Mouse (Mus musculus): ENCODE results near the gene Flnb. TPM values are rescaled to one million over a fixed set of nuclear protein-coding genes. Genes with fewer than 3 reads are reported as not detected.

The Flnb gene
- polyA plus RNA-seq, 1 experiment from 2014 or later, result 19.8 TPM

- Histone ChIP-seq H3K36me3 (no peaks in the 10 kb centered on the region), H3K27ac (no peak overlapping the region), H3K27me3 (ENCODE audit: insufficient read depth, poor library complexity, severe bottlenecking) (no peaks in the 10 kb centered on the region), H3K4me3 (no peak overlapping the region), H3K4me1 (replicated peaks) (peaks cover 28% of the 10 kb centered on the region), H3K9me3 (no peaks in the 10 kb centered on the region)
- 84% methylated on average over 10 of the region's 10 CpGs for WGBS
- no peak for DNase-seq (ENCODE audit: low spot score)
These were observed 38.6 kb downstream of the Flnb start for GRCm38 (mm10) chr14:7856348-7856747.

GRCm38 (mm10) chr14:7857835-7858234 is 40.1 kb downstream of the Flnb start:
- no peak overlapping the region for H3K27ac ChIP-seq
- 90% methylated on average over 3 of the region's 3 CpGs for WGBS
- H3K4me3 ChIP-seq, result no peak overlapping the region
- no peaks in the 10 kb centered on the region for H3K9me3 ChIP-seq
- no peaks in the 10 kb centered on the region for H3K27me3 ChIP-seq (ENCODE audit: insufficient read depth, poor library complexity, severe bottlenecking)
- no peak for DNase-seq (ENCODE audit: low spot score)
- H3K36me3 ChIP-seq, result no peaks in the 10 kb centered on the region
- peaks cover 22% of the 10 kb centered on the region for H3K4me1 ChIP-seq (replicated peaks)

- Histone ChIP-seq H3K27me3 (ENCODE audit: insufficient read depth, poor library complexity, severe bottlenecking) (no peaks in the 10 kb centered on the region), H3K9me3 (no peaks in the 10 kb centered on the region), H3K27ac (no peak overlapping the region), H3K36me3 (no peaks in the 10 kb centered on the region), H3K4me3 (no peak overlapping the region), H3K4me1 (replicated peaks) (peaks cover 20% of the 10 kb centered on the region)
- 70% methylated on average over 4 of the region's 4 CpGs for WGBS
- no peak for DNase-seq (ENCODE audit: low spot score)
These were observed 40.7 kb downstream of the Flnb start for GRCm38 (mm10) chr14:7858430-7858829.

GRCm38 (mm10) chr14:7860525-7861154 is 42.9 kb downstream of the Flnb start:
- WGBS, result 94% methylated on average over 8 of the region's 8 CpGs
- Histone ChIP-seq H3K9me3 (no peaks in the 10 kb centered on the region), H3K27me3 (ENCODE audit: insufficient read depth, poor library complexity, severe bottlenecking) (no peaks in the 10 kb centered on the region), H3K27ac (no peak overlapping the region), H3K4me1 (replicated peaks) (0 out of 2 replicates have a peak, but pooled peaks cover 8% of the 10 kb centered on the region), H3K36me3 (no peaks in the 10 kb centered on the region), H3K4me3 (no peak overlapping the region)
- no peak for DNase-seq (ENCODE audit: low spot score)

GRCm38 (mm10) chr14:7861275-7861674 is 43.5 kb downstream of the Flnb start:
- 93% methylated on average over 1 of the region's 1 CpGs for WGBS

GRCm38 (mm10) chr14:7862226-7862625 is 44.5 kb downstream of the Flnb start:
- Histone ChIP-seq H3K36me3 (no peaks in the 10 kb centered on the region), H3K9me3 (no peaks in the 10 kb centered on the region), H3K27ac (no peak overlapping the region), H3K27me3 (ENCODE audit: insufficient read depth, poor library complexity, severe bottlenecking) (no peaks in the 10 kb centered on the region), H3K4me1 (replicated peaks) (0 out of 2 replicates have a peak, but pooled peaks cover 7% of the 10 kb centered on the region), H3K4me3 (no peak overlapping the region)
- 97% methylated on average over 2 of the region's 2 CpGs for WGBS
- DNase-seq (ENCODE audit: low spot score), result no peak

More at GRCm38 (mm10) chr14:7861275-7861674, 43.5 kb downstream of the Flnb start:
- no peak for DNase-seq (ENCODE audit: low spot score)
- Histone ChIP-seq H3K4me1 (replicated peaks) (0 out of 2 replicates have a peak, but pooled peaks cover 7% of the 10 kb centered on the region), H3K27ac (no peak overlapping the region), H3K27me3 (ENCODE audit: insufficient read depth, poor library complexity, severe bottlenecking) (no peaks in the 10 kb centered on the region), H3K4me3 (no peak overlapping the region), H3K36me3 (no peaks in the 10 kb centered on the region), H3K9me3 (no peaks in the 10 kb centered on the region)

- peaks cover 9% of the 10 kb centered on the region; the same call in 1 of the 2 replicates for H3K36me3 ChIP-seq
- H3K27ac ChIP-seq, result no peak overlapping the region
- no peak for DNase-seq (ENCODE audit: low spot score)
- 92% methylated on average over 5 of the region's 5 CpGs for WGBS
- no peaks in the 10 kb centered on the region for H3K9me3 ChIP-seq
- 0 out of 2 replicates have a peak, but pooled peaks cover 4% of the 10 kb centered on the region for H3K4me1 ChIP-seq (replicated peaks)
- no peaks in the 10 kb centered on the region for H3K27me3 ChIP-seq (ENCODE audit: insufficient read depth, poor library complexity, severe bottlenecking)
- no peak overlapping the region for H3K4me3 ChIP-seq
These were observed 45.4 kb downstream of the Flnb start for GRCm38 (mm10) chr14:7863199-7863598.

- no peak for DNase-seq (ENCODE audit: low spot score)
- Histone ChIP-seq H3K4me3 (no peak overlapping the region), H3K36me3 (peaks cover 9% of the 10 kb centered on the region; the same call in 1 of the 2 replicates), H3K27ac (no peak overlapping the region), H3K9me3 (no peaks in the 10 kb centered on the region), H3K27me3 (ENCODE audit: insufficient read depth, poor library complexity, severe bottlenecking) (no peaks in the 10 kb centered on the region), H3K4me1 (replicated peaks) (0 out of 2 replicates have a peak, but pooled peaks cover 4% of the 10 kb centered on the region)
- 76% methylated on average over 9 of the region's 9 CpGs for WGBS
These were observed 46.2 kb downstream of the Flnb start for GRCm38 (mm10) chr14:7863871-7864505.

GRCm38 (mm10) chr14:7864506-7864899 is 46.7 kb downstream of the Flnb start:
- peaks cover 12% of the 10 kb centered on the region for H3K36me3 ChIP-seq
- 89% methylated on average over 9 of the region's 9 CpGs for whole genome bisulfite sequencing
- no peaks in the 10 kb centered on the region for H3K9me3 ChIP-seq
- no peaks in the 10 kb centered on the region for H3K27me3 ChIP-seq (ENCODE audit: insufficient read depth, poor library complexity, severe bottlenecking)
- H3K27ac ChIP-seq, result no peak overlapping the region
- DNase-seq (ENCODE audit: low spot score), result no peak
- H3K4me3 ChIP-seq, result no peak overlapping the region
- H3K4me1 ChIP-seq (replicated peaks), result 0 out of 2 replicates have a peak, but pooled peaks cover 4% of the 10 kb centered on the region

GRCm38 (mm10) chr14:7867224-7867623 is 49.5 kb downstream of the Flnb start:
- H3K27me3 ChIP-seq (ENCODE audit: insufficient read depth, poor library complexity, severe bottlenecking), result no peaks in the 10 kb centered on the region
- no peak overlapping the region for H3K27ac ChIP-seq
- 94% methylated on average over 7 of the region's 7 CpGs for WGBS
- H3K36me3 ChIP-seq, result peaks cover 22% of the 10 kb centered on the region
- H3K9me3 ChIP-seq, result no peaks in the 10 kb centered on the region
- no peak overlapping the region for H3K4me3 ChIP-seq
- no peak for DNase-seq (ENCODE audit: low spot score)
- 0 out of 2 replicates have a peak, but pooled peaks cover 4% of the 10 kb centered on the region for H3K4me1 ChIP-seq (replicated peaks)

- H3K27ac ChIP-seq, result no peak overlapping the region
- H3K27me3 ChIP-seq (ENCODE audit: insufficient read depth, poor library complexity, severe bottlenecking), result no peaks in the 10 kb centered on the region
- 80% methylated on average over 3 of the region's 3 CpGs for WGBS
- no peak overlapping the region for H3K4me3 ChIP-seq
- H3K4me1 ChIP-seq (replicated peaks), result 0 out of 2 replicates have a peak, but pooled peaks cover 4% of the 10 kb centered on the region
- peaks cover 28% of the 10 kb centered on the region for H3K36me3 ChIP-seq
- DNase-seq (ENCODE audit: low spot score), result no peak
- no peaks in the 10 kb centered on the region for H3K9me3 ChIP-seq
These were observed 50.1 kb downstream of the Flnb start for GRCm38 (mm10) chr14:7867841-7868240.

GRCm38 (mm10) chr14:7869796-7870195 is 52.0 kb downstream of the Flnb start:
- WGBS, result 92% methylated on average over 6 of the region's 6 CpGs
- no peak for DNase-seq (ENCODE audit: low spot score)
- no peak overlapping the region for H3K4me3 ChIP-seq
- no peak overlapping the region for H3K27ac ChIP-seq
- H3K4me1 ChIP-seq (replicated peaks), result no peaks in the 10 kb centered on the region
- H3K27me3 ChIP-seq (ENCODE audit: insufficient read depth, poor library complexity, severe bottlenecking), result no peaks in the 10 kb centered on the region
- H3K36me3 ChIP-seq, result peaks cover 40% of the 10 kb centered on the region
- H3K9me3 ChIP-seq, result no peaks in the 10 kb centered on the region

GRCm38 (mm10) chr14:7873552-7873951 is 55.8 kb downstream of the Flnb start:
- WGBS, result 86% methylated on average over 2 of the region's 2 CpGs
- no peak for DNase-seq (ENCODE audit: low spot score)
- no peak overlapping the region for H3K4me3 ChIP-seq
- peaks cover 35% of the 10 kb centered on the region for H3K36me3 ChIP-seq
- no peak overlapping the region for H3K27ac ChIP-seq
- no peaks in the 10 kb centered on the region for H3K4me1 ChIP-seq (replicated peaks)
- no peaks in the 10 kb centered on the region for H3K27me3 ChIP-seq (ENCODE audit: insufficient read depth, poor library complexity, severe bottlenecking)
- H3K9me3 ChIP-seq, result no peaks in the 10 kb centered on the region

Measured in hindbrain, embryonic 10.5 days (tissue).